Mouse (Mus musculus): ENCODE results near the gene Dlx3. TPM values are rescaled to one million over a fixed set of nuclear protein-coding genes. Genes with fewer than 3 reads are reported as not detected.
A peak's percentile ranks its signal among the peaks of the same experiment; 100 is the strongest.

The Dlx3 gene
- polyA plus RNA-seq, 2 experiments = 8.3 to 14.3 TPM

GRCm38 (mm10) chr11:95126272-95127245, 6.6 kb downstream of the Dlx3 start:
- peak; percentile 48 for ATAC-seq (ENCODE audit: low FRiP score, low read depth)

GRCm38 (mm10) chr11:95128359-95128758, 8.4 kb downstream of the Dlx3 start:
- WGBS = 54% methylated on average over 11 of the region's 11 CpGs
- Histone ChIP-seq H3K4me2 (replicated peaks; ENCODE audit: low read depth, low read length, severe bottlenecking) (no peak overlapping the region), H3K36me3 (ENCODE audit: control insufficient read depth, insufficient read depth, low read length) (no peaks in the 10 kb centered on the region), H3K27me3 (ENCODE audit: control insufficient read depth, insufficient read depth, low read length) (peaks cover 10% of the 10 kb centered on the region), H3K9me3 (ENCODE audit: control insufficient read depth, low read length) (no peaks in the 10 kb centered on the region), H3K27ac (replicated peaks; ENCODE audit: low read depth, low read length) (no peak overlapping the region), H3K9ac (ENCODE audit: low read depth, low read length, severe bottlenecking) (no peak overlapping the region), H3K4me3 (replicated peaks; ENCODE audit: low read length) (no peak overlapping the region), H3K4me1 (ENCODE audit: control insufficient read depth, insufficient read depth, low read length) (peaks cover 8% of the 10 kb centered on the region)
- no peak for TF ChIP-seq POLR2A (IDR thresholded peaks at IDR 0.05; ENCODE audit: borderline replicate concordance, extremely low read depth, insufficient read depth, insufficient read length)
- ATAC-seq (ENCODE audit: low FRiP score, low read depth) (no peak), DNase-seq (ENCODE audit: low spot score) (no peak)

More at GRCm38 (mm10) chr11:95126272-95127245, 6.6 kb downstream of the Dlx3 start:
- peak overlapping the region; percentile 9; the same call in 1 of the 2 replicates for H3K9ac ChIP-seq (ENCODE audit: low read depth, low read length, severe bottlenecking)
- WGBS = 2% methylated on average over 17 of the region's 20 CpGs
- peak overlapping the region; percentile 39 for H3K4me2 ChIP-seq (replicated peaks; ENCODE audit: low read depth, low read length, severe bottlenecking)
- no peak overlapping the region for H3K27ac ChIP-seq (replicated peaks; ENCODE audit: low read depth, low read length)
- peak; percentile 64 for DNase-seq (ENCODE audit: low spot score)
- TF ChIP-seq POLR2A (IDR thresholded peaks at IDR 0.05; ENCODE audit: borderline replicate concordance, extremely low read depth, insufficient read depth, insufficient read length) = no peak
- 0 out of 2 replicates have a peak overlapping the region, but pooled peaks have one; percentile 5 for H3K4me3 ChIP-seq (replicated peaks; ENCODE audit: low read length)
- peaks cover 26% of the 10 kb centered on the region for H3K27me3 ChIP-seq (ENCODE audit: control insufficient read depth, insufficient read depth, low read length)
- H3K4me1 ChIP-seq (ENCODE audit: control insufficient read depth, insufficient read depth, low read length) = peaks cover 8% of the 10 kb centered on the region
- H3K9me3 ChIP-seq (ENCODE audit: control insufficient read depth, low read length) = no peaks in the 10 kb centered on the region
- no peaks in the 10 kb centered on the region for H3K36me3 ChIP-seq (ENCODE audit: control insufficient read depth, insufficient read depth, low read length)

GRCm38 (mm10) chr11:95130668-95131252, 10.8 kb downstream of the Dlx3 start:
- 67% methylated on average over 17 of the region's 17 CpGs for WGBS
- TF ChIP-seq POLR2A (IDR thresholded peaks at IDR 0.05; ENCODE audit: borderline replicate concordance, extremely low read depth, insufficient read depth, insufficient read length) = no peak
- no peak overlapping the region for H3K4me3 ChIP-seq (replicated peaks; ENCODE audit: low read length)
- H3K36me3 ChIP-seq (ENCODE audit: control insufficient read depth, insufficient read depth, low read length) = no peaks in the 10 kb centered on the region
- ATAC-seq (ENCODE audit: low FRiP score, low read depth) (no peak), DNase-seq (ENCODE audit: low spot score) (no peak)
- H3K9me3 ChIP-seq (ENCODE audit: control insufficient read depth, low read length) = no peaks in the 10 kb centered on the region
- no peak overlapping the region for H3K4me2 ChIP-seq (replicated peaks; ENCODE audit: low read depth, low read length, severe bottlenecking)
- H3K27me3 ChIP-seq (ENCODE audit: control insufficient read depth, insufficient read depth, low read length) = no peaks in the 10 kb centered on the region
- no peak overlapping the region for H3K27ac ChIP-seq (replicated peaks; ENCODE audit: low read depth, low read length)
- H3K9ac ChIP-seq (ENCODE audit: low read depth, low read length, severe bottlenecking) = no peak overlapping the region
- peaks cover 8% of the 10 kb centered on the region for H3K4me1 ChIP-seq (ENCODE audit: control insufficient read depth, insufficient read depth, low read length)

- Histone ChIP-seq H3K9ac (ENCODE audit: low read depth, low read length, severe bottlenecking) (no peak overlapping the region), H3K4me2 (replicated peaks; ENCODE audit: low read depth, low read length, severe bottlenecking) (no peak overlapping the region), H3K4me1 (ENCODE audit: control insufficient read depth, insufficient read depth, low read length) (no peaks in the 10 kb centered on the region), H3K36me3 (ENCODE audit: control insufficient read depth, insufficient read depth, low read length) (no peaks in the 10 kb centered on the region), H3K27ac (replicated peaks; ENCODE audit: low read depth, low read length) (no peak overlapping the region), H3K9me3 (ENCODE audit: control insufficient read depth, low read length) (no peaks in the 10 kb centered on the region), H3K27me3 (ENCODE audit: control insufficient read depth, insufficient read depth, low read length) (peaks cover 14% of the 10 kb centered on the region), H3K4me3 (replicated peaks; ENCODE audit: low read length) (no peak overlapping the region)
- TF ChIP-seq POLR2A (IDR thresholded peaks at IDR 0.05; ENCODE audit: borderline replicate concordance, extremely low read depth, insufficient read depth, insufficient read length) = no peak
- 46% methylated on average over 6 of the region's 6 CpGs for WGBS
- ATAC-seq (ENCODE audit: low FRiP score, low read depth) (no peak), DNase-seq (ENCODE audit: low spot score) (no peak)
Observed at GRCm38 (mm10) chr11:95133321-95133720, 13.4 kb downstream of the Dlx3 start.

- ATAC-seq (ENCODE audit: low FRiP score, low read depth) (no peak), DNase-seq (ENCODE audit: low spot score) (no peak)
- H3K27ac ChIP-seq (replicated peaks; ENCODE audit: low read depth, low read length) = no peak overlapping the region
- H3K27me3 ChIP-seq (ENCODE audit: control insufficient read depth, insufficient read depth, low read length) = peaks cover 52% of the 10 kb centered on the region
- no peaks in the 10 kb centered on the region for H3K9me3 ChIP-seq (ENCODE audit: control insufficient read depth, low read length)
- no peak overlapping the region for H3K9ac ChIP-seq (ENCODE audit: low read depth, low read length, severe bottlenecking)
- whole genome bisulfite sequencing = 6% methylated on average over 6 of the region's 6 CpGs
- H3K36me3 ChIP-seq (ENCODE audit: control insufficient read depth, insufficient read depth, low read length) = no peaks in the 10 kb centered on the region
- no peak for TF ChIP-seq POLR2A (IDR thresholded peaks at IDR 0.05; ENCODE audit: borderline replicate concordance, extremely low read depth, insufficient read depth, insufficient read length)
- 0 out of 2 replicates have a peak, but pooled peaks cover 4% of the 10 kb centered on the region for H3K4me1 ChIP-seq (ENCODE audit: control insufficient read depth, insufficient read depth, low read length)
- H3K4me2 ChIP-seq (replicated peaks; ENCODE audit: low read depth, low read length, severe bottlenecking) = no peak overlapping the region
- H3K4me3 ChIP-seq (replicated peaks; ENCODE audit: low read length) = no peak overlapping the region
Observed at GRCm38 (mm10) chr11:95137281-95137680, 17.4 kb downstream of the Dlx3 start.

All from limb, embryonic 14.5 days (tissue).